Mouse (Mus musculus): ENCODE results near the gene Gm4884.
"Not testable (repeated sequence)": the region's sequence is repeated elsewhere in the genome, so short reads cannot be mapped to it uniquely, and the experiment has no call there.

Gene Gm4884

GRCm38 (mm10) chr7:41032419-41032818, at the start of gene Gm4884:
Gene Gm4884, plus strand, starts transcription at chr7:41032719.
- DNase-seq (ENCODE audit: low read depth, low spot score), result not testable (repeated sequence)

GRCm38 (mm10) chr7:40987243-40987642, 45.3 kb upstream of the Gm4884 start, which contains the start of gene 4930433I11Rik:
Gene 4930433I11Rik, plus strand, starts transcription at chr7:40987543.
- DNase-seq (ENCODE audit: low read depth, low spot score), result no peak

- DNase-seq (ENCODE audit: low read depth, low spot score), result not testable (repeated sequence)
Measured at GRCm38 (mm10) chr7:41044058-41044457, 11.5 kb downstream of the Gm4884 start.

Data from skeletal muscle tissue, adult 2 months (tissue).